Mouse (Mus musculus) forebrain, embryonic 13.5 days (tissue): ENCODE data around the gene Klhl13. TPM values are rescaled to one million over a fixed set of nuclear protein-coding genes. Genes with fewer than 3 reads are reported as not detected.

Experiments
- ATAC-seq: fragments of 200-750 bp; cut with Nextera tagmentation; 2 replicates; pipeline ENCODE4 v1.8.0; 2017
- H3K27ac ChIP-seq: fragments of 300-500 bp; sonication (generic); 2 replicates; pipeline ENCODE4 v1.5.1; 2015; ENCODE audit warnings: inconsistent platforms, mild to moderate bottlenecking, moderate library complexity
- H3K27me3 ChIP-seq: fragments of 300-500 bp; sonication (generic); 2 replicates; pipeline ENCODE4 v1.6.1; 2015; ENCODE audit warnings: mild to moderate bottlenecking, inconsistent platforms
- H3K36me3 ChIP-seq: fragments of 300-500 bp; sonication (generic); 2 replicates; pipeline ENCODE4 v1.6.1; 2015; ENCODE audit warnings: mild to moderate bottlenecking, inconsistent platforms; ENCODE audit not compliant: poor library complexity, severe bottlenecking
- H3K4me1 ChIP-seq: fragments of 300-500 bp; sonication (generic); 2 replicates; pipeline ENCODE4 v1.6.1; 2015; ENCODE audit warnings: inconsistent platforms
- H3K4me2 ChIP-seq: fragments of 300-500 bp; sonication (generic); 2 replicates; pipeline ENCODE4 v1.6.1; 2015; ENCODE audit warnings: inconsistent platforms, mild to moderate bottlenecking, moderate library complexity
- H3K4me3 ChIP-seq: fragments of 300-500 bp; sonication (generic); 2 replicates; pipeline ENCODE4 v1.5.1; 2015; ENCODE audit warnings: mild to moderate bottlenecking, inconsistent platforms
- H3K9ac ChIP-seq: fragments of 300-500 bp; sonication (generic); 2 replicates; pipeline ENCODE4 v1.6.1; 2015; ENCODE audit warnings: mild to moderate bottlenecking, inconsistent platforms
- H3K9me3 ChIP-seq: fragments of 300-500 bp; sonication (generic); replicated peaks from 2 replicates; pipeline ENCODE4 v1.6.1; 2016; ENCODE audit warnings: inconsistent platforms
- WGBS: fragments of 180-500 bp; shearing (Covaris S2); methylation state at CpG from one replicate; pipeline ENCODE4 v1.1.7; 2015; 5-methylcytosine and 5-hydroxymethylcytosine counted together
- polyA plus RNA-seq: library from polyadenylated mRNA; unstranded; fragments of >200 nt; fragmentation: Nextera tagmentation; extraction: Ambion mirVana; gene quantifications from 2 replicates; pipeline ENCODE4 v1.2.1, GENCODE M21; 2015

The Klhl13 gene
- polyA plus RNA-seq, 1 experiment from 2014 or later, result 81.9 TPM

- WGBS, result 50% methylated on average over 1 of the region's 1 CpGs
- no peak overlapping the region for H3K4me3 ChIP-seq
- H3K27ac ChIP-seq, result no peak overlapping the region
- H3K9ac ChIP-seq, result no peak overlapping the region
- no peaks in the 10 kb centered on the region for H3K9me3 ChIP-seq
- H3K4me1 ChIP-seq, result no peaks in the 10 kb centered on the region
- H3K27me3 ChIP-seq, result no peaks in the 10 kb centered on the region
- H3K36me3 ChIP-seq, result no peaks in the 10 kb centered on the region
- no peak for ATAC-seq
- no peak overlapping the region for H3K4me2 ChIP-seq
These were observed 97.3 kb downstream of the Klhl13 start for GRCm38 (mm10) chrX:23267601-23268000.

GRCm38 (mm10) chrX:23248752-23249151 lies 116.1 kb downstream of the Klhl13 start:
- H3K4me3 ChIP-seq, result no peak overlapping the region
- H3K9ac ChIP-seq, result no peak overlapping the region
- H3K36me3 ChIP-seq, result no peaks in the 10 kb centered on the region
- no peak overlapping the region for H3K27ac ChIP-seq
- no peaks in the 10 kb centered on the region for H3K9me3 ChIP-seq
- H3K4me2 ChIP-seq, result no peak overlapping the region
- H3K4me1 ChIP-seq, result no peaks in the 10 kb centered on the region
- H3K27me3 ChIP-seq, result no peaks in the 10 kb centered on the region
- ATAC-seq, result no peak
